Mouse (Mus musculus): Measurements from ENCODE around the gene Gm6169.

- TF ChIP-seq CTCF (IDR thresholded peaks at IDR 0.05; ENCODE audit: low read depth, low read length) (no peak), POLR2A (IDR thresholded peaks at IDR 0.05; ENCODE audit: extremely low read depth, insufficient read depth, low read length) (no peak)
These were observed 36.9 kb downstream of the Gm6169 start for GRCm38 (mm10) chr13:97062151-97062550.

All from liver, adult 2 months (tissue).